11 mouse cellular contexts compared by ENCODE assay signal in the genomic region with DNA sequence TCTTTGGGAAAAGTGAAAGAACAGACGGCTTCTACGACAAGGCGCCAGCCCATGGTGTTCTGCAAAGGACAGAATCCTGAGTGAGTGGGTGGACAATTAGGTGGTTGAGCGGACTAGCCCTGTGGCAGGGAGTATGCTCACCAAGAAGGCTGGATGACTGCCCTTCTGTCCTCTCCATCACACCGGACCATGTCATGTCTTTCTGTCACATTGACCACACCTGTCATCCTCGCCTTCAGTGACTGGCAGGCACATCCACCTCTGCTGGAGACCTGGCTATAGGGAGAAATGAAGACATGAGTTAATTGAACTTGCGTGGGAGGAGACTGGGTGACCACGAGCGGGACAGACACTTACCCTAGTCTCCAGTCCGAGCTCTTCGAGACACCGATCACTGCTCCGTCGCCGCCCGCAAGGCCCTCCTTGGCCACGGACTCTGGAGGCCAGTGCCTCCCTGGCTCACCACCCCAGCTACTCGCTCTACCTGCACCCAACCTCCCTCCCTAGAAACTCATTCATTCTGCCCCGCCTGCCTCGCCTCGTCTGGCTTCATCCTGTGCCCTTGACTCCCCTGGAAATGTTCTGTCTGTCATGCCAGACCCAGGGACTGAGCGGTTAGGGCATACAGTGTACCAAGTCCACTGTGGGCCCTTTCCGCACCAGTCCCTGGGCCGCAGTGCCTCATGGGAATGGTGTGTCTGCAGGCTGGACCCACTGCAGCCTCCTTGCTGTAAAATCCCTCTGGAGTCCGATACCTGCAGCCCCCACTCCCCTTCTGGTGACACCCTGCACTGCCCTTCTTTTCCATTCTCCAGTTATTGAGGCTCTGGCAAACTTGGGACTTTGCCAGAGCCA. TPM values are rescaled to one million over a fixed set of nuclear protein-coding genes. Genes with fewer than 3 reads are reported as not detected.
A peak's percentile ranks its signal among the peaks of the same experiment; 100 is the strongest.
DNase-seq lines count a peak whose midpoint lies in the region; ATAC-seq and TF ChIP-seq lines count a peak whose summit lies in the region.
"Had no signal": no experiment of that assay in that cellular context is flagged by ENCODE, and none has a peak within 500 bp of the region (broad histone marks: within the 10 kb centered on the region; RNA-seq: fewer than 3 reads in every experiment).

No protein-coding gene starts in this region.

- no peak overlapping the region for H3K27ac ChIP-seq in forebrain, embryonic 11.5 days (ENCODE audit: low read depth, low read length)
- H3K27ac ChIP-seq in forebrain, embryonic 16.5 days (ENCODE audit: low read length): no peak overlapping the region
- peak overlapping the region; percentile 90 for H3K27ac ChIP-seq in lung, embryonic 16.5 days (ENCODE audit: low read length)
- no peak overlapping the region for H3K27ac ChIP-seq in intestine, postnatal 0 days (ENCODE audit: low read depth, low read length)
- H3K27ac ChIP-seq in stomach, embryonic 15.5 days: peak overlapping the region; percentile 90

- H3K9ac ChIP-seq in forebrain, embryonic 11.5 days (ENCODE audit: low read length): no peak overlapping the region
- H3K9ac ChIP-seq in forebrain, embryonic 16.5 days (replicated peaks; ENCODE audit: low read depth, low read length): no peak overlapping the region
- peak overlapping the region; percentile 72 for H3K9ac ChIP-seq in lung, embryonic 16.5 days (ENCODE audit: low read length)
- H3K9ac ChIP-seq in intestine, postnatal 0 days (ENCODE audit: low read depth, low read length): no peak overlapping the region; the same call in 1 of the 2 replicates
- H3K9ac ChIP-seq in stomach, embryonic 15.5 days: peak overlapping the region; percentile 38

- ATAC-seq in forebrain, embryonic 11.5 days (replicated peaks; ENCODE audit: low FRiP score): no peak
- ATAC-seq in forebrain, embryonic 16.5 days: no peak
- no peak for ATAC-seq in lung, embryonic 16.5 days (ENCODE audit: low read depth)
- no peak for ATAC-seq in intestine, postnatal 0 days
- no peak for ATAC-seq in stomach, embryonic 15.5 days (ENCODE audit: insufficient read depth, low FRiP score, low read depth)
- ATAC-seq: activated CD4-positive, CD25-positive, alpha-beta regulatory T cell, adult 4 months had no signal

- no peaks in the 10 kb centered on the region; the same call in 1 of the 2 replicates for H3K9me3 ChIP-seq in forebrain, embryonic 11.5 days (ENCODE audit: control insufficient read depth, low read length)
- H3K9me3 ChIP-seq in forebrain, embryonic 16.5 days (ENCODE audit: control insufficient read depth, low read length): 0 out of 2 replicates have a peak, but pooled peaks cover 5% of the 10 kb centered on the region
- peaks cover 16% of the 10 kb centered on the region for H3K9me3 ChIP-seq in lung, embryonic 16.5 days (ENCODE audit: control insufficient read depth, low read length)
- no peaks in the 10 kb centered on the region for H3K9me3 ChIP-seq in intestine, postnatal 0 days (ENCODE audit: control insufficient read depth)
- no peaks in the 10 kb centered on the region for H3K9me3 ChIP-seq in stomach, embryonic 15.5 days

- TF ChIP-seq CTCF in intestine, postnatal 0 days (IDR thresholded peaks at IDR 0.05; ENCODE audit: low read depth): no peak; the same call in 1 of the 2 replicates

- DNase-seq in forebrain, embryonic 11.5 days (ENCODE audit: low spot score): no peak
- DNase-seq in lung, postnatal 4 days: no peak
- DNase-seq in layer of hippocampus, adult 18-20 months (ENCODE audit: low spot score in 2 of 2): no peak
- DNase-seq in layer of hippocampus, postnatal 36 days: no peak
- DNase-seq: cerebellum, adult 11 months; midbrain, embryonic 14.5 days had no signal

- 87% methylated on average over 25 of the region's 25 CpGs for WGBS in forebrain, embryonic 11.5 days
- 91% methylated on average over 25 of the region's 25 CpGs for WGBS in forebrain, embryonic 16.5 days
- 54% methylated on average over 25 of the region's 25 CpGs for WGBS in lung, embryonic 16.5 days
- 49% methylated on average over 25 of the region's 25 CpGs for WGBS in intestine, postnatal 0 days
- 56% methylated on average over 25 of the region's 25 CpGs for WGBS in stomach, embryonic 15.5 days

- H3K36me3 ChIP-seq in forebrain, embryonic 11.5 days (ENCODE audit: control insufficient read depth, insufficient read depth, low read length): no peaks in the 10 kb centered on the region
- H3K36me3 ChIP-seq in forebrain, embryonic 16.5 days (ENCODE audit: control insufficient read depth, insufficient read depth): no peaks in the 10 kb centered on the region
- H3K36me3 ChIP-seq in lung, embryonic 16.5 days (ENCODE audit: control insufficient read depth, insufficient read depth, low read length): no peaks in the 10 kb centered on the region
- no peaks in the 10 kb centered on the region for H3K36me3 ChIP-seq in intestine, postnatal 0 days (ENCODE audit: control insufficient read depth, insufficient read depth)
- no peaks in the 10 kb centered on the region for H3K36me3 ChIP-seq in stomach, embryonic 15.5 days

- peak overlapping the region; percentile 14; the same call in 1 of the 2 replicates for H3K4me3 ChIP-seq in forebrain, embryonic 11.5 days (ENCODE audit: low read depth, low read length)
- H3K4me3 ChIP-seq in forebrain, embryonic 16.5 days (replicated peaks; ENCODE audit: low read length): no peak overlapping the region
- peak overlapping the region; percentile 53 for H3K4me3 ChIP-seq in lung, embryonic 16.5 days (ENCODE audit: low read length)
- H3K4me3 ChIP-seq in intestine, postnatal 0 days (ENCODE audit: low read depth, low read length): peak overlapping the region; percentile 27
- peak overlapping the region; percentile 46 for H3K4me3 ChIP-seq in stomach, embryonic 15.5 days (replicated peaks)

- H3K4me2 ChIP-seq in forebrain, embryonic 11.5 days (ENCODE audit: low read depth, low read length, severe bottlenecking): peak overlapping the region; percentile 8; the same call in 1 of the 2 replicates
- no peak overlapping the region for H3K4me2 ChIP-seq in forebrain, embryonic 16.5 days (ENCODE audit: low read length)
- peak overlapping the region; percentile 57 for H3K4me2 ChIP-seq in lung, embryonic 16.5 days (ENCODE audit: low read depth, low read length)
- peak overlapping the region; percentile 58 for H3K4me2 ChIP-seq in intestine, postnatal 0 days (replicated peaks; ENCODE audit: low read depth)
- peak overlapping the region; percentile 49 for H3K4me2 ChIP-seq in stomach, embryonic 15.5 days

- peaks cover 2% of the 10 kb centered on the region; the same call in 1 of the 2 replicates for H3K27me3 ChIP-seq in forebrain, embryonic 11.5 days (ENCODE audit: control insufficient read depth, insufficient read depth, low read length)
- H3K27me3 ChIP-seq in forebrain, embryonic 16.5 days (replicated peaks; ENCODE audit: control insufficient read depth, insufficient read depth, low read length): no peaks in the 10 kb centered on the region
- H3K27me3 ChIP-seq in lung, embryonic 16.5 days (ENCODE audit: control insufficient read depth, insufficient read depth, low read depth, low read length): no peaks in the 10 kb centered on the region
- H3K27me3 ChIP-seq in intestine, postnatal 0 days (replicated peaks; ENCODE audit: control insufficient read depth, insufficient read depth, low read length): no peaks in the 10 kb centered on the region
- H3K27me3 ChIP-seq in stomach, embryonic 15.5 days (replicated peaks): no peaks in the 10 kb centered on the region

- H3K4me1 ChIP-seq in forebrain, embryonic 11.5 days (replicated peaks; ENCODE audit: control insufficient read depth, insufficient read depth, low read length): no peaks in the 10 kb centered on the region
- peaks cover 7% of the 10 kb centered on the region for H3K4me1 ChIP-seq in forebrain, embryonic 16.5 days (replicated peaks; ENCODE audit: control insufficient read depth, insufficient read depth, low read length)
- H3K4me1 ChIP-seq in lung, embryonic 16.5 days (replicated peaks; ENCODE audit: control insufficient read depth, insufficient read depth, low read length): peaks cover 48% of the 10 kb centered on the region
- H3K4me1 ChIP-seq in intestine, postnatal 0 days (replicated peaks; ENCODE audit: control insufficient read depth, insufficient read depth, low read length): peaks cover 23% of the 10 kb centered on the region
- H3K4me1 ChIP-seq in stomach, embryonic 15.5 days: peaks cover 55% of the 10 kb centered on the region

RNA-seq across cellular contexts. Expression of gene Mrpl23, which starts 44.2 kb away (rescaled TPM):
- polyA plus RNA-seq in forebrain, embryonic 11.5 days (2014; fragmentation: Nextera tagmentation; extraction: Ambion mirVana): 18.3 and 18.7 TPM in 2 replicates
- polyA plus RNA-seq in forebrain, embryonic 16.5 days (2015; fragmentation: Nextera tagmentation; extraction: Ambion mirVana): 16.0 and 23.0 TPM in 2 replicates
- polyA plus RNA-seq in lung, embryonic 16.5 days (2015; fragmentation: Nextera tagmentation; extraction: Ambion mirVana): 17.2 and 22.4 TPM in 2 replicates
- polyA plus RNA-seq in intestine, postnatal 0 days (2015; fragmentation: Nextera tagmentation; extraction: Ambion mirVana): 26.7 and 33.0 TPM in 2 replicates
- 21.9 and 26.2 TPM in 2 replicates for polyA plus RNA-seq in stomach, embryonic 15.5 days (2015; fragmentation: Nextera tagmentation; extraction: Ambion mirVana)
- 1 to 10 TPM; 6.8 to 8.4 TPM for total RNA-seq in layer of hippocampus, adult 18-20 months (2021)
- 10 to 100 TPM in 1 of 2 experiments, 1 to 10 TPM in 1; 4.8 to 13.8 TPM for total RNA-seq in layer of hippocampus, postnatal 36 days (2021)

Comparison
In these comparisons a context has a peak if more than half of its experiments do, and no peak if none do; other contexts are left out.
1. H3K27ac ChIP-seq: peak in lung, embryonic 16.5 days (single experiment) and stomach, embryonic 15.5 days (single experiment); none in forebrain, embryonic 11.5 days (single experiment), forebrain, embryonic 16.5 days (single experiment) and intestine, postnatal 0 days (single experiment).
2. H3K9ac ChIP-seq: peak in lung, embryonic 16.5 days (single experiment) and stomach, embryonic 15.5 days (single experiment); none in forebrain, embryonic 11.5 days (single experiment), forebrain, embryonic 16.5 days (single experiment) and intestine, postnatal 0 days (single experiment).